Mouse (Mus musculus): ENCODE data around the gene Ccnl2.

GRCm38 (mm10) chr4:155821025-155821424 lies 8.7 kb downstream of the Ccnl2 start:
- TF ChIP-seq POLR2A (IDR thresholded peaks at IDR 0.05; ENCODE audit: control insufficient read depth, low read depth, low read length) (no peak), CTCF (IDR thresholded peaks at IDR 0.05; ENCODE audit: control insufficient read depth, insufficient read depth, insufficient replicate concordance, low read depth, low read length) (no peak)
